Mouse (Mus musculus) layer of hippocampus, adult 8-10 months (tissue): ENCODE data around the gene Rnf150. TPM values are rescaled to one million over a fixed set of nuclear protein-coding genes. Genes with fewer than 3 reads are reported as not detected.

Experiments used
- DNase-seq, 2 experiments: peaks; one replicate each; pipeline ENCODE4 v3.0.0; 2022; ENCODE audit warnings: low spot score in 2 of 2
- total RNA-seq, 4 experiments: library from RNA; stranded (reverse); gene quantifications; 2 replicates each; pipeline ENCODE4 v1.2.4; 2022

Gene Rnf150
- total RNA-seq, 4 experiments from 2014 or later, result 46.3 to 55.5 (median 49.9) TPM

- DNase-seq, result no peak
Observed at GRCm38 (mm10) chr8:82887234-82887633, 24.1 kb downstream of the Rnf150 start.

DNA sequence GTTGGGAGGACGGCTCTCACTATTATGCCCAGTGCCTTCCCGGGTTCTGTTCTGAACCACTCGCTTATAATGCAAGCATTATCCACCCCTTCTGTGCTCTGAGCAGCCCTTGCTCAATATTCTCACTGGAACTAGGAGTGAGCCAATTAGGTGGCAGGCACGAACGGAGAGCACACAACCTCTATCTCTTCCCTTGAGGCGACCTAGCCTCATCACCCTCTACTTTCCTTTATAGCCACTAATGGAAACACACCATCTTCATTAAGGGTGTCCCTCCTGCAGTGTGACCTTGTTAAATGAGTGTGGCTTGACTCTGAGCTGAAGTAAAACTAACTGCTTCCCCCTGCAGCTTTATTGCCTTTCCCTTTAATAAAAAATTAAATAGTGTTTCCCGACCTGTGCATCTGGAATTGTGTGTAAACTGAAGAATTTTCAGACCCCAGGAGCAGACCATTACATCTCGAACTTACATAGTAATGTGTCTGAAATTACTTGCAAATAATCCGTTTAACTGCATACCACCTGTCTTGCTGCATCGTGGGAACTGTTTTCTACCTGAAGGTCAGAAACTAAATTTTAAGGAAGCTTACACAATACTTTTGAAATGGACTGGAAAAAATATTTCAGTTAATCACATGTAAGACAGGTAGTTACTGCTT, 26.0 kb downstream of the Rnf150 start:
- no peak for DNase-seq

DNA sequence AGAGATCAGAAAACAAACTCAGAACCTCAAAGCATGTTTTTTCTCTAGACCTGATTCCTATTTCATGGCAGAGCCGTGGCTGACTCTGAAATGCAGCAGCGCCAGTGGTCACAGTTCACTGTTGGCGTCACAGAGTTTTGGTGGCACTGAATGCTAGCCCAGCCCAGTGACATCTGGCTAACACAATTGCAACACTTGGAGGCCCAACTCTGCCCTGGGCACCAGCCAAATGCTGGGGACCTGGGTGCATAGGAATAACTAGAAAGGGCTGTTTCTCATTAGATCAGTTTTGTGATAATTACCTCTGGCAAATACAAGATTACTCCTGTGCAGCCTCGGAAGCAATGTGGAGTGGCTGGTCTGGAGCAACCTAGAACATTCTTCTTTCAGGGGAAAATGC, 31.9 kb downstream of the Rnf150 start:
- DNase-seq, result no peak

DNA sequence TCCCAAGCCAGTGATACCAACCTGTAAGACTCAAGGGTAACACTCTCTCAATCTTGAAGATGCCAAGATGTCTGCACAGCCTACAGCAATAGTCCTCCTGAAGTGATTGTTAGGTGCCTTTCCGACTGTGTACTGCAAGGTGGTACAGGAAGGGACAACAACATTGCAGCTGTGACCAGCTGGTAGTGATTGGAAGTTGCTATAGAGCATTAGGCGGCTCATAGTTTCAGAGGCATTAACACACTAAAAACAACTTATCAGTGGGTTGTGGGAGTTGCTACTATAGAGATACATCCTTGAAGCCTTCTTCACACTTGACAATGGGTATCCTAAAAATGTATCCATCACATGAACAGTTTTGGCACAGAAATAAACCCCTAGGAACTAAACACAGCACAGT, 33.6 kb downstream of the Rnf150 start:
- DNase-seq, result no peak

DNA sequence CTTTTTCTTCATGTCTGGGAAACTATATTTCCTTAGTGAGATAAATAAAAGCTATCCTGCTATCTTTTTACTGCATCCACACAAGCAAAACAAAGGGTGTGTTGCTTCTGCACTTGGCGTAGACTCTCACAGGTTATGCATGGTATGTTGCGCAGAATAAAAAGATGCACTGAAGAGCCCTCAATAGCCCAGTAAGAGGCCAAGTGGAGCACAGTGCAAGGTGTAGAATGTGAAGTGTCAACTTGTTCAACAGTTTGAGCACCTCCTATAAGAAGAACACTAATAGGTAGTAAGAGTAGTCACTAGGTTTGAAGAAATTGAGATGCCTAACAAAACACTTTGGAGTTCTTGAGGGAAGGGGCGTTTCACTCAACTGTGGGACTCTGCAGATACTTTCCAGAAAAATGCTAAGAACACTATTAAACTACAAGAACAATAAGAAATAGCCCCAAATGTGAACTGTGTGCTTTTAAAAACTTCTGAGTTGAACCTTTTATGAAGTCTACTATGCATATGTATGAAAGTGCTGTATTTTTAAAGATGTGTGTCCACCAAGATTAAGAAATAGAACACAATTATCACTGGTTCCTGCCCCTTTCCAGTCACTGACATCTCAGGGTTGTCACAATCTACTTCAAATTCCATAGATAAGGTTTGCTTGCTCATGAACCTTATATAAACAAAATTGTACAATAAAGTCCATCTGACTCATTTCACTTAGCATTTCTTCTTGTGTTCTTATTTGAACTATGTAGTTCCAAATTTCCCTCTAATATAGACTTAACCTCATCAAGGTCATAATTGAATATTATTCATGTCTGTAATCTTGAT, 34.7 kb downstream of the Rnf150 start:
- no peak for DNase-seq

- no peak for DNase-seq
Observed at GRCm38 (mm10) chr8:82898459-82898841, 35.3 kb downstream of the Rnf150 start.

GRCm38 (mm10) chr8:82900958-82901357, 37.8 kb downstream of the Rnf150 start:
- DNase-seq, result no peak

- no peak for DNase-seq
Observed at GRCm38 (mm10) chr8:82901549-82902138, 38.5 kb downstream of the Rnf150 start.

DNA sequence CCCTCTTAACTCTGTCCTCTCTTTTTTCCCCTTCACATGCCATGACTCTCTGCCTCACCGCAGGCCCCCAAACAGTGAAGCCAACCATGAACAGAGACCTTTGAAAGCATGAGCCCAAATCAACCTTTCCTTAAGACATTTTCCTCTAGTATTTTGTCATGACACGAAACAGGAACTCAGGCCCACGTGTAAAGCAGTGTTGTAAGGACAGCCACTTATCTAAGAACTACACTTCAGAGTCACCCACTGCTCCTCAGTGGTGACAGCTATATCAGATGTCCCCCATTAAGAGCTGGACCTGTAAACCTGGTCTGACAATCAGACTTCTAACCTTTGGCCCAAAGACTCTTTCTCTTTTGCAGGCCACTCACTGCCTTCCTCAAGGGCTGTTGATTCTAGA, 40.3 kb downstream of the Rnf150 start:
- no peak for DNase-seq

DNA sequence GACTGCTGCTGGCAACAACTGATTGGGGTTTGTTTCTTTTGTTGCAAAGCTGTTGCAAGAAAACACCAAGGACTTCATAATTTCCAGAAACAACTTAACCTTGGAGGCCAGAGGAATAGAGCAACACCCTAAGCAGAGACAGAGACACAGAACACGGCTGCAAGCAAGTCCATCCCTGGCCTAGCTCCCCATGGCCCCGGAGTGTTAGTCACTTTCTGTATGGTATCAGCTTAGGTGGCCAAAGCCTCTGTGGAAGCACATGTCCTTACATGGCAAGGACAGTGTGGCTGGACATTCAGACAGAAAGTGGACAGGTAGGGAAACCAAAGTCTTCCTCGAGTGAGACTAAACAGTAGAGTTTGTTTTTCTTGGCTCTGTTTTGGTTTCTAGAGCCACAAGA, 44.1 kb downstream of the Rnf150 start:
- no peak for DNase-seq

- DNase-seq, result no peak
Observed at GRCm38 (mm10) chr8:82911436-82911835, 48.3 kb downstream of the Rnf150 start.

DNA sequence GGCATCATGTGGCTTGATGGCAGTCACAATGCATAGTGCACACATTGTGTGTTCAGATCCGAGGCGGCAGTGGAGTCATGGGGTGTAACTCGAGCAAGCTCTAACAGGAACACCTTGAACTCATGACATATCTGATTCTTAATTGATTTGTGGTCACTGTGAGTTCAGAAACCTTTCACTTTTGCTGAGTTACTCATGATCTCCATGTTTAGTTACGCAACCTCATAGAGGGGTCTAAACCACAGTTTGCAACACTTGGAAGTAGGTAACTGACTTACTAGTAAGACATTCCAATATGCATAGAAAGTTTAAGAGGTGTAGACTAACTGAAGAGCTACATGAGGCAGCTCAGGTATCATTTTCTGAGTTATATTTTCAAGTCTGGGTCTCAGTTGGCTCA, 49.1 kb downstream of the Rnf150 start:
- DNase-seq, result no peak

DNA sequence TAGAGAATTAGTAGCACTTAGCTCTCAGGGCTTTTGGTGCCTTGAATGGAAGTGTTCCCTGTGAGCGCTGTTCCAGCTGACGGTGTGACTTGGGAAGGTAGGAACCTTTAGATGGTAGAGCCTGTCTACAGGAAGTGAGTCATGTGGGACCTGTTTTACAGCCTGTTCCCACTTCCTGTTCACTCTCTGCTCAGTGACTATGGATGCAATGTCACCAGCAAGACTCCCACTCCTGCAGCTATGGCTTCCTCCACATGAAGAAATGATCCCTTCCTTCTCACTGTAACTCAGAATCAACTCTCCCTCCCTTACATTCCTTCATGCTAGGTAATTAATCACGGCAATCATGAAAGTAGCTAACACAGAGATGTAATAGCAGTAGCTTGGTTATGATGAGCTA, 51.4 kb downstream of the Rnf150 start:
- DNase-seq, result no peak

DNA sequence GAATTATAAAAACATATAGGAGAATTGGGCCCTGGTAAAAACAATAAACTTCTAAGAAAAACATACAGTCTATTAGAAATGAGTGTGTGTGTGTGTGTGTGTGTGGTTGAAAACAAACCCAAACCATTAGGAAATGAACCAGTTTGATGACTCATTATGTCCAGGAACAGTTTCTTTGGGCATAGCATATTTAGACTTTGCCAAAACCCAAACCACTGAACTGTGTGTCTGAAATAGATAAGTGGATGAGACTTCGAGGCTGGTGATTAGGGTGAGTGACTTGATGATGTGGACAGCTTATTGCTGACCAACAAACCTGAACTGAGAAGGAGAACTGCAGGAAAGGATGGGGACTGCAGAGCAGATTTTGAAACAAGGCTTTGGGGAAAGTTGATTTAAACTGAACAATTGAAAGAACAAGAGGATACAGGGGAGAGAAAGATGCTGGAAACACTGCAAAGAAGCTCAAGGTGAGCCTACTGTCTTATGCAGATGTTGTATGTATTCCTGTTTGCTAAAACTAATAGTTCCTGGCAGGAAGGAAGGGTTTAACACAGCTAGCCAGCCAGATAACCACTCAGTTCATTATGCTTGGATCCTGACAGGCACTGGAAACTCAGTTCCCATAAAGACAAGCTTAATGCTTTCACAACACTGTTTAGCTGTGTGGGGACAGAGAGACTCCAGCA, 53.8 kb downstream of the Rnf150 start:
- no peak for DNase-seq

DNA sequence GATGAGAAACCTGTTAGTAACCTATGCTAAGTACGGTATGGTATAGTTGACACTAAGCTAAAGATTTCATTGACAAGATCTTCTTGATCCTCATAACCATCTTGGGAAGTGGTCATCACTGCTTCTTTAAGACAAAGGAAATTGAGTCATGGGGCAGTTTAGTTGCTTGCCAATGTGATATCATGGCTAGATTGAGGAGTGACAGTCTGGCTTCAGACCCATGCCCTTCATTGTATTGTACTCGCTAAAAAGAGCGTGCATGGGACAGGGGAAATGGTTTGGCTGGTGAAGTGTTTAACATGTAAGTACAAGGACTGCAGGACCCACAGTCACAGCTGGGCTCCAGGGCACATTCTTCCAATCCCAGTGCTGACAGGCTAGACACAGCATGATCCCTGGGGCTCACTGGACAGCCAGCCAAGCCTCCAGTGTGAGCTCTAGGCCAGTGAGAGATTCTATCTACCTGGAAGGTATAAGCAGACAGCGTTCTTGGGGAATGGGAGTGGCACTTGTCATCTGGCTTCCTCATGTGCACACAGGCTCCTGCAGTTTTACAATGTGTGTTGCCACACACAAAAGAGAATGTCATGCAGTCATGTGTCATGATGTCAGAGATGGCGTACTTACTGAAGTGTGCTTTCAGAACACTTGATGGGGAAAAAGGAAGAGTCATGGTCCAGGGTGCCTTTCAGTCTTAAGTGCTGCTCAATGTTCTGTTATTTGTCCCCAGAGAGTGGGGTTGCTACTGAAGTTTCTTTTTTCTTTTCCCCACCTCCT, 54.6 kb downstream of the Rnf150 start:
- no peak for DNase-seq

DNA sequence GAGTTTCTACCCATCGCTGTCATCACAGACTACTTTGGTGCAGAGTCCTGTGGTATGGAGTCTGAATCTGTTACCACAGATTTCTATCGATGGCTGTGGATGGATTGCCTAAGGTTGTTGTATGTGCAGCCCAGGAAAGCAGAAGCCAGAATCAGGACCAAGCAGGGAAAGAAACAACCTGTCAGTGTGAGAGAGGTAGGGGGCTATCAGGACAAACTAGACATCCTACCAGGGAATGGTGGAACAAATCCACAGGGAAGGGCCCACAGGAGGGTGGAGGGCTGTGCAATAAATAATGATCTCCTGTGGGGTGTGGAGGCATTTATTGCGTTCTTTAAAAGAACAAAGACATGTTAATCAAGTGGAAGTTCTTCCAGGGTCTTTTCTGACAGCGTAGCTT, 56.5 kb downstream of the Rnf150 start:
- no peak for DNase-seq

GRCm38 (mm10) chr8:82920124-82920523, 57.0 kb downstream of the Rnf150 start:
- DNase-seq, result no peak

DNA sequence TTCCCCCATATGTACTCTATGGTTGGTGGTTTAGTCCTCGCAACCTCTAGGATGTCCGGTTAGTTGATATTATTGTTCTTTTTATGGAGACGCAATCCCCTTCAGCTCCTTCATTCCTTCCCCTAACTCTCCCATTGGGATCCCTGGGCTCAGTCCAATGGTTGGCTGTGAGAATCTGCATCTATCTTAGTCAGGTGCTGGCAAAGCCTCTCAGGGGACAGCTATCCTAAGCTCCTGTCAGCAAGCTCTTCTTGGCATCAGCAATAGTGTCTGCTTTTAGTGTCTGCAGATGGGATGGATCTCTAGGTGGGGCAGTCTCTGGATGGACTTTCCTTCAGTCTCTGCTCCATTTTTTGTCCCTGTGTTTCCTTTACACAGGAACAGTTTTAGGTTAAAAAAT, 62.1 kb downstream of the Rnf150 start:
- DNase-seq, result no peak

DNA sequence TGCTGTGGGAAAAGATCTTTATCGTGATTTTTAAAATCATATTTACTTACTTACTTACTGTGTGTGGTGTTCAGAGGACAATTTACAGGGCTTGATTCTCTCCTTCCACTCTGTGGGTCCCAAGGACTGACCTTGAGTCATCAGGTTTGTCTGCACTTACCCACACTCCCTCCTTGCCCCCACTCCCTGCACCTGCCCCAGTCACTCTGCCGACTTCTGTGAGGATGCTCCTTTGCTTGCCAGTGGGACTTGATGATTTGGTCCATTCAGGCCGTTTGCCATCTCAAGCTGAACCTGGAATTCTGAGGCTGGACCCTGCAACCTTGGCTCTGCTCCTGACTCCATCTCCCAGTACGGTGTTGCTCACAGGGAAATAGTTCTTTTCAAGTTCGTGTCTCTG, 63.4 kb downstream of the Rnf150 start:
- no peak for DNase-seq

GRCm38 (mm10) chr8:82931554-82931953, 68.4 kb downstream of the Rnf150 start:
- DNase-seq, result peak; percentile 41 to 46

GRCm38 (mm10) chr8:82936162-82936561, 73.0 kb downstream of the Rnf150 start:
- DNase-seq, result no peak
